Mouse (Mus musculus) small intestine, adult 2 months (tissue): ENCODE data around the gene Arl16.

Experiments used
- CTCF ChIP-seq: fragments of 200-500 bp; IDR thresholded peaks from 2 replicates; pipeline ENCODE4 v1.5.1; 2012; ENCODE audit warnings: low read depth, mild to moderate bottlenecking, control low read depth, inconsistent platforms, low read length, moderate library complexity, mixed read lengths; ENCODE audit not compliant: insufficient replicate concordance, insufficient read length; ENCODE audit errors: extremely low read depth
- POLR2A ChIP-seq: fragments of 200-500 bp; IDR thresholded peaks from 2 replicates; pipeline ENCODE4 v1.6.1; 2012; ENCODE audit warnings: low read depth, mild to moderate bottlenecking, control low read depth, inconsistent platforms, low read length, moderate library complexity

- TF ChIP-seq CTCF (no peak), POLR2A (no peak; the same call in 1 of the 2 replicates)
Observed at GRCm38 (mm10) chr11:120467736-120468092, 307 bp upstream of the Arl16 start.
